Mouse (Mus musculus) testis, postnatal 14 days (tissue): ENCODE measurements around the gene Mapkbp1.

Experiments
- DNase-seq: peaks from one replicate; pipeline ENCODE4 v3.0.0; 2021; ENCODE audit warnings: low spot score

Mapkbp1 gene

DNA sequence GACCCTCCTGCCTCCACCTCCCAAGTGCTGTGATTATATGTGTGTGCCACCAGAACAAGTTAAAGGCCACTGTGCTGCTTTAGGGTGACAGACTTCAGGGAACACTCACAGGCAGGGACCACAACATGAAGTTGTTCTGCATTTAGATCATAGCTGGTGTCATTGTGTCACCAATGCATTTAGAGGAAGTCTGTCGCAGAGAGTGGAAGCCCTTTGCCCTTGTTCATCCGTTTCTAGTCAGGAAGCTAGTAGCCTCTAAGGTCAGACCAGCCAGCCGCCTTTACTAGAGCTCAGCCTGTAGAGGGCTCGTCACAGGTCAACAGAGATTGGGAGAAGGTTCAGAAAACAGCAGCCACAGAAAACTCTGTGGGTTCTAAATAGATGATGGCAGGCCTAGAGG is 36.2 kb downstream of the Mapkbp1 start:
- DNase-seq = no peak

- DNase-seq = no peak
Observed at GRCm38 (mm10) chr2:120011462-120012200, 39.1 kb downstream of the Mapkbp1 start.

DNA sequence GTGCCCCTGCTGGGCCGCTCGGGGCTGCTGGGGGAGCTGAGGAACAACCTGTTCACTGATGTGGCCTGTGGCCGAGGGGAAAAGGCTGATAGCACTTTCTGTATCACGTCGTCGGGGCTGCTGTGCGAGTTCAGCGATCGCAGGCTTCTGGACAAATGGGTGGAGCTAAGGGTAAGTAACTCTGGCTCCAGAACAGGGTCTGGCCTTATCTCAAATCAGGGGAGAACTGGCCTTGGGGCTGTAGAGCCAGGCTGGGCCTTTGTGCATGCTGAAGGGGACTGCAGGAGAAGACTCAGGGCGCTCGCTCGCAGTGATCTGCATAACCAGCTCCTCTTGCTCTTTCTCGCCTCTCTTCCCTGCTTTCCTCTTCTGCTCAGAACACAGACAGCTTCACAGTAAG is 40.4 kb downstream of the Mapkbp1 start:
- DNase-seq = peak; percentile 66

DNA sequence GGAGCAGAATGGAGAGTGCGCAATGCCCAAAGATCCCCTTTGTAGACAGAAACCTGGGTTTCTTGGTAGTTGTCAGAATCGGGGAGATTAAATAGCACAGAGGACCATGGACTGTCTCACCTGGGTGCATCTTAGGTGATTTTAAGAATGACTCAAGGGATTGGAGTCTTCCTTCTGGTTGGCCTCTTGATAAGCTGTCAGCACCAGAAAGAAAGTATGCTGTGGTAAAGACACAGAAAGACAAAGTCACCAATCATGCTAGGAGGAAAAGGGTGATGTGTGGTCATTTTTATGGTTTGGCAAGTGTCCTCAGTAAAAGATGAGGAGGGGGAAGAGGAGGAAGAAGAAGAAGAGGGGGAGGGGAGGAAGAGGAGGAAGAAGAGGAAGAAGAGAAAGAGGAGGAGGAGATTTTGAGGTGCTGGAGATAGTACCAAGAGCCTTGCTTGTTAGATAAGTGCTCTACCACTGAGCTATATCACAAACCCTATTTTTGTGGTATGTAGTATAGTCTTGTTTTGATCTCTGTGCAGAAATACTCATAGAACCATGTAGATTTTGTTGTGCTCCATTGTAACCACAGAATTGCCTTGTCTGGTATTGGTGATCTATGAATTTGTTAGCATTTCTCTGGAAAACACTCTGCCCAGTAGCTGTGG is 41.5 kb downstream of the Mapkbp1 start:
- DNase-seq = no peak

DNA sequence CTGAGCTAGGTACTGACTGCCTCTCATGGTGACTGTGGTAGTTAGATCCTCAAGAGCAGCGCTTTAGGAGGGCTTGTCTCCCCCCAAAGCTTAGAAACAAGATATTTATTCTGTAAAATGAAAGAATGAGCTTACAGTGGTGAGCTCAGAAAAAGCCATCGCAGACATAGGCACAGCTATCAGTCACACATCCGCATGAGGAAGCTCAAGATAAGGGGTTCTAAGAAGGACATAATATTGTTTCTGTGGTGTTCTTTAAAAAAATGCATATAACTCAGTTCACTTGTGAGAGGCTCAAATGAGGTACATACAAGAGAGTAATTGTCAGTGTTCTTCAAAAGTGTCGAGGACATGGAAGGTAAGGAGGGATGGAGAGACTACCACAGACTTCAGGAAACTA is 43.4 kb downstream of the Mapkbp1 start:
- DNase-seq = no peak

DNA sequence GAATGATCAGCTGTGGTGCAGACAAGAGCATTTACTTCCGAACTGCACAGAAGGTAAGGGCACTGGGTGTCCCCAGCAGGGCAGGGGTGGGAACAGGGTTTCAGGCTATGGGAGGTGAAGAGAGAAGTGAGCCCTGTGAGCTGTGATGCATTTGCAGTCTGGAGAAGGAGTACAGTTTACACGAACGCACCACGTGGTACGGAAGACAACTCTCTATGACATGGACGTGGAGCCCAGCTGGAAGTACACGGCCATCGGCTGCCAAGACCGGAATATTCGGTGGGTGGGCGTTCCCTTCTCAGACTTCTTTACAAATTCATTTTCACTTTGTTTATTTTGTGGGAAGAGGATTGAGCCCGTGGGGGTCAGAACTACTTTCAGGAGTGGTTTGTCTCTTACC is 45.1 kb downstream of the Mapkbp1 start:
- DNase-seq = no peak

GRCm38 (mm10) chr2:120024337-120024736 is 51.8 kb downstream of the Mapkbp1 start:
- DNase-seq = peak; percentile 81

DNA sequence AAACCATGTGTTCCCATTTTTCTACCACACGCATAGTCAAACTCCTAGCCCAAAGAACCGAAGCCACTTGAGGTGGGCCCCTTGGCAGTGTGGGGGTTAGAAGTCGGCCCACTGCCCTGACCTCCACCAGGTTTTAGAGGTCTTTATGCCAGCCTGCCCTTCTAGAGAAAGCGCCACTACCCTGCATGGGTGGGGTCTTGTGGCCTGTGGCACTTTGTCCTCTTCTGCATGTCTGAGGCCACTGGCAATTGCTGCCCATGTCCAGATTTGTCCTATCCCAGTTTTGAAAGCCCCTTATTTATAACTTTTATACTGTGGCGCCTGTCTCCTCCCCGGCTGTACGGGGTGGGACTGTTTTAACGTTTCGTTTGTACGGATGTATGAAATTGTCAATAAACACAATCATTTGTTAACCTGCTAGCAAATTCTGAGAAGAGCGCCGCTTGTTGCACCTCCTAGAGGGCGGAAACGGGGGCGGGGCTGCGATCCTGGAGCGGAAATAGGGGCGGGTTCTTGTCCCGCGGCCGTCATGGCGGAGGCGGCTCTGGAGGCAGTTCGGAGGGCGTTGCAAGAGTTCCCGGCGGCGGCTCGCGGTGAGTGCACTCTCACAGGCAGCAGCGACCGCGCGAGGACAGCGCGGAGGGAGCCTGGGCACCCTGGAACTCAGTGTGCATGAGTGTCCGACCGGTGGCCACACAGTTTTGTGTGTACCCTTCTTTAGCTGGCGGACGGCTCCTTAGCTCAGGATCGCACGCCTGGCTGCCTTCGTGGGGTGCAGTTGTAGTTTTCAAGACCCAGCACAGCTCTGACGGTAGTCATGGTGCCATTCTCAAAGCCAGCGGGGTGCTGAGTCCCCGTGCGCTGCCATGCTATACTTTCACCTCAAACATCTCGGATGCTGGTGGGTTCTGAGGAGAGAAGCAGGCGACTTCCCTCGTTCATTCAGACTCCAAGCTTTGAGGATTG is 54.8 kb downstream of the Mapkbp1 start, which contains the start of the genes Jmjd7 and Gm28042:
Jmjd7 (plus strand) TSS at position 500 of the 966 bp plus-strand sequence.
Gm28042 (plus strand) TSS at position 510 of the 966 bp plus-strand sequence.
- peak; percentile 89 for DNase-seq

- DNase-seq = no peak
Observed at GRCm38 (mm10) chr2:120027950-120028331, 55.4 kb downstream of the Mapkbp1 start.

DNA sequence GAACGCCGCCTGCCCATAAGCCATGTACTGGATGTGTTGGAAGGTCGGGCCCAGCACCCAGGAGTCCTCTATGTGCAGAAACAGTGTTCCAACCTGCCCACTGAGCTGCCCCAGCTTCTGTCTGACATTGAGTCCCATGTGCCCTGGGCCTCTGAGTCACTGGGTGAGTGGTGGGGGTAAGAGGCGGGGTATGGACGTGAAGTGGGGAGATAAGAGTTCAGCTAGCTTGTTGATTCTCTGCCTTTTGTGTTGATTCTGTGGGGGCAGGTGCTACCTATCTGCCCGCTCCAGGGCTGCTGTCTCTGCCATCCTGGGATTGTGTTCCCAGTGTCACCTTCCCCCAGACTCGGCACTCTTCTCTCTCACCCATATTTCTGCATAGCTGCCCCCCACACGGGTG is 57.9 kb downstream of the Mapkbp1 start:
- no peak for DNase-seq

DNA sequence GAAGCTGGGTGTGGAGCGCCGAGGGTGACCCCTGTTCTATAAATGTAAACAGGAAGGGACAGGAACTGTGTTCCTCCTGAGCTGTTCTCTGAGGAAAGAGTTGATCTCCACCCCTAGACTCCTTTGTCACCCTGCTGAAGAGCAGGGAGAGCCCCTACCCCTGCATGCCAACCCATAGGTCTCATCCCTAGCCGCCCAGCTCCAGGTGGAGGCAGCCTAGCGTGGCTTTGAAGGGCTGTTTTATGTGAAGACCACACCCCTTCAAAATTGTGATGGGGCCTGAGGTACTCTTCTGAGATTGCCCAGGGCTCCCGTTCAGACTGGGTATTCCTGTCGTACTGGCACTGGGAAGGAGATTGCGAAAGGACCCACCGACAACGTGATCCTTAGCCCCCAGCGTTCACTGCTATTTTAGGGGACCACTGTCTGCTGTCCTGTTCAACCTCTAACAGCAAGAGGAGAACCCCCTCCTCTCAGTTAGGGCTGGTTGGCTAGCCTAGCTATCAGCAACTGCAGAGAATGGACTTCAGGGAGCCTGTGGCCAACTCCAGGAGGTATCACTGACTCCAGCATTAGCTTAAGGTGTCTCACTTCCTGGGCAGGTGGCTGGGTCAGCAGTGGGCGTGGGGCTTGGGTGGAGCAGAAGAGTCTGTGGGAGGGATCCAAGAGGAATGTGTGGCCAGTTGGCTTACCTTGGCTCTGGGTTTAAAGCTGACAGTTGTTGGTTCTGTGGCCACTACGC is 60.4 kb downstream of the Mapkbp1 start, which contains the start of gene Pla2g4b:
Pla2g4b (plus strand) TSS at position 692 of the 742 bp plus-strand sequence.
- no peak for DNase-seq

- DNase-seq = no peak
Observed at GRCm38 (mm10) chr2:120033726-120034125, 61.2 kb downstream of the Mapkbp1 start.

- no peak for DNase-seq
Observed at GRCm38 (mm10) chr2:120037744-120038143, 65.2 kb downstream of the Mapkbp1 start.

- no peak for DNase-seq
Observed at GRCm38 (mm10) chr2:120040991-120041390, 68.5 kb downstream of the Mapkbp1 start.

DNA sequence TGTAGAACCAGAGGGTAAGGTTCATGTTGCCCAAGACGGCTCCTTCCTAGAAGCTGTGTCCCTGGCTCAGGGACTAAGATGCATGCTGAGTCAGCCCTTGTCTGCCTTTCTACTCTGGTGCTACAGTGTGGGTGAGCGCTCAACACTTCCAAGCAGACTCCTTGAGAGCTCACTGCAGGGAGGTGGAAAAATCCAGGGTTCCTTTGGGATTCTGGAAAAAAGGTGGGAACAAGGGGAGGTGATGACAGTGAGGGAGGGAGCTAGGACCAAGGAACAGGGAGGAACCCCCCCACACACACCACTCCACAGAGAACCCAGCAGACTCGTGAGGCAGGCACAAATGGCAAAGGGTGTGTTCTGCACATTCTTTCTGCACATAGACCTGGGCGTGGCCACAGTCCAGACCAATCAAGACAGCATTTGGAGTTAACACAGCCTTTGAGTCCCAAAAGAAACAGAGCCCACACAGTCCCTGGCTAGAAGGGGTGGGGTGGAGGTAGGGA is 71.7 kb downstream of the Mapkbp1 start:
- DNase-seq = no peak

GRCm38 (mm10) chr2:120044676-120045075 is 72.2 kb downstream of the Mapkbp1 start:
- no peak for DNase-seq

DNA sequence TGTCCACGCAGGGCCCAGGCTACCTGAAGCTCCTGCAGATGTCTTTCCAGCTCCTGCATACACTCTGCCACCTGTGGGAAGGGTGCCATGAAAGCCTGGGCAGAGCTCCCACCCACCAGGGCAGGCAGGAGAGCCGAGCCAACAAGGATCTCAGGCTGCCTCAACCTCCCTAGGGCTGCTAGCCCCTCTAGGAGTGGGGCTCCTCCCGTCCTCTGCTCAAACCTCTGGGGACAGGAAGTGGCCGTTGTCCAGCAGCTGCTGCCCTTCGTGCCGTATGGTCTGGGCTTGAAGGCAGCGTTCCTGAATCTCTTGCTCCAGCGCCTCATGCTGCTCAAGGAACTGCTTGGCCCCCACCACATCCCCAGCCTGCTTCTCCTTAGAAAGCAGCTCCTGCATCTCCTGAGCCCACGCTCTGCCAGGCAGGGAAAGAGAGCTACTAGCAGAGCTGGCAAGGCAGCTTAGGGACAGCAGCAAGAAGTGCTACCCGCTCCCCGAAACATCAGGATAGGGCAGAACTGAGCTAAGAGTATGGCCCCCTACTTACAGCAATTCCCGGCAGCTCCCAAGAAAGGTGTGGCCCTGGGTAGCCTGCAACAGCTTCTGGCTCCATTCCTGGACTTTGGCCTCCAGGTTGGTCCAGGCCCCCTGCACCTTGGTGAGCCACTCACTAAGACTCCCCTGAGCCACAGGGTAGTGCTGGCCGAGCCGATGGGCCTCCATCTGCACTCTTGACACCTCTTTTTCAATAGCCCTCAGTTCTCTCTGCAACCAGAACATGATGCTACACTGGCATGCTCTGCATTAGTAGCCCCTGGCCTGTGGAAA is 74.2 kb downstream of the Mapkbp1 start:
- DNase-seq = no peak

GRCm38 (mm10) chr2:120048173-120048572 is 75.7 kb downstream of the Mapkbp1 start:
- DNase-seq = no peak

GRCm38 (mm10) chr2:120049632-120050274 is 77.3 kb downstream of the Mapkbp1 start:
- DNase-seq = no peak

DNA sequence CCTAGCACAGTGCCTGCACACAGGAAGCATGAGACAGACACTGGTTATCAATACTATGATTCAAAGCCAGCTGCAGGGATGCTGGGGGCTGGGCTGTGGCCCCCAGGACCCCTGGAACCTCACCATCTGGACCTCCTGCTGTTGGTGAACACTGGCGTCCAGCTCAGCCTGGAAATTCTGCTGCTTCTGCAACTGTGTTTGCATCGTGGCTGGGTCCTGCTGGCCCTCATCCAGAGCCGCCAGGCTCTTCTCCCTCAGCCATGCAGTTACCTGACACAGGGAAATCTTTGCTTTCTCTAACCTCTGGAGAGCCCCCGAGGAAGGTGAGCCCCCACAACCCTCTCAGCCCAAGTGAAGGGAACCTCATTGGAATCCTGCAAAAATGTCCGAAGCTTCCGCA is 78.9 kb downstream of the Mapkbp1 start:
- DNase-seq = no peak
